Mouse (Mus musculus) CD4-positive, CD25-positive, alpha-beta regulatory T cell, adult 2 months (primary cell): ENCODE data around the gene Mchr1.

ENCODE experiments used
- DNase-seq: peaks from one replicate; pipeline ENCODE4 v3.0.0-alpha.2; 2012; ENCODE audit warnings: low read depth, low spot score

The Mchr1 gene

DNA sequence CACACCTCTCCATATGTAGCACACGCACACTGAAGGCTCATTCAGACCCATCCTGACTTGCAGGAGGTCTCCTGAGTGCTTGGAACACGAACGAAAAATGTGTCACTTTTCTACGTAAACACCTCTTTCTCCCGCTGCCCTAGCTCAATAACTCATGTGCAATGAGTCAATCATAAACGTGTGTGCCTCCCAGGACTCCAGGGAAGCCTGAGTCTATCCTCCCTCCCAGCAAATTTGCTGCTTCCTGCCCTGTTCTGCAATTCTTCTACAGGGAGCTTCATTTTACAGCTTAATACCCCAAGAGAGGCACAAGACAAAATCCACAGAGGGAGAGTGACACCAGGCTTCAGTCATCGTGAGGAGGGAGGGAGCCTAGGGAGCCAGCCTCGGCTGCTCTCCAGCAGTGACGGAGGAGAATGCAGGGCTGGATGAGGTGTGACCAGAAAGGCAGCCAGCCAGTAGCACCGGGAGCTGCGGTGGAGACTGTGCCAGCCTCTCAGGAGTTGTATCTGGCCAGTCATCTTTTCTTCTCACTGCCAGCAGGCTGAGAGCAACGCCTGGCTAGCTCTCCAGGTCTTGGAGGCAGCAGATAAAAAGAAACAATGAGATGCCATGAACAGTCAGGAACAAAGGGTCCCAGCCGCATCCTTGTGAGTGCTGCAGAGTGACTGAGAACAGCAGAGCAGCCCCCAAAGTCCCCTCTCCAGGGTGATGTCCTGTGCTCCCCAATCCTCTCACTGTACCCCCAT lies 37.2 kb downstream of the Mchr1 start:
- DNase-seq, result no peak

DNA sequence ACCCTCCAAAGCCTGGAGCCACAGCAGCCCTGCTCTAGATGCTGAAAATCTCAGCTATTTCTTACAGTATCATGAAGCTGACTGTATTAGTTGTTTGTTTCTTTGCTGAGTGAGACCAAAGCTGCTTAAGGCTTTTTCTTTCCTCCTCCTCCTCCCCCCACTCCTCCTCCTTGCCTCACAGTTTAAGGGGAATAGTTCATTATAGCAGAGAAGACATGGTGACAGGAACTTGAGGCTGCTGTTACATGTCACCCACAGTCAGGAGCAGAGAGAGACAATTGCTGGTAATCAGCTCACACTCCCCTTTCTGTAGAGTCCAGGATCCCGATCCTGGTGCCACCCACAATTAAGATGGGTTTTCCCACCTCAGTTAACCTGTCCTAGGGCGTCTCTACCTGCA lies 38.1 kb downstream of the Mchr1 start:
- DNase-seq, result no peak

DNA sequence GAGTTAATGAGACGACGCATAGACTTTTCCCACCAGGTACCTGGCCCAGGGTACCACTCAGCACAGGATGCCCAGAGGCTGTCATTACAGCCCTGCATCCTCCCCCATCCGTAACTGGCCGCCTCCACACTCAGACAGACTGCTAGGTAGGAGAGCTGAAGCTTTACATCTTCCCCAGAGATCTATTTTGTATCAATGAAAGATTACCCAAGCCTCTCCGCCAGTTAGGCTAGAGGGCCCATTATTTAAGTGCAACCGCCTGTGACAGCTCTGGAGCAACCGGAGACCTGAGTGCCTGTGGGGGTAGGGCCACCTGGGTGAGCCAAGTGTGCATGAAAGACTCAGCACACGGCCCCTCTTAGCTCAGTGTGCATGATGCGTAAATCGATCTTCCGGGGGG lies 42.6 kb downstream of the Mchr1 start:
- no peak for DNase-seq

DNA sequence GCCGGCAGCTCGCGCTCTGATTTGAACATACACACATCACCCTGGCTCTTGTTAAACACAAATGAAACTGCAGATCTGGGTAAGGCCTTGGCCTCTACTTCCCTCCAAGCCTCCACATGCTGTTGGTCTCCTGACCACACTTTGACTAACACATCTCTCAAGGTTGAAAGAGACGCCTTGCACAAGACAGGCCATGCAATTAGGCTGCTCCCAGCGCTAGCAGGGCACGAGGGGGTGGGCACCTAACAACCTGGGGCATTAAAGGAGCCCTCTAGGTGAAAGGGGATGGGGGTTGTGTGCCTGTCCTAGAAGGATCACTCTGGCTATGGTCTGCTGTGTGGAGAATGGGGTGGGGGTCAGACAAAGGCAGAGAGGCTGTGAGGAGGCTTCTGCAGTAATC lies 43.4 kb downstream of the Mchr1 start:
- DNase-seq, result no peak

DNA sequence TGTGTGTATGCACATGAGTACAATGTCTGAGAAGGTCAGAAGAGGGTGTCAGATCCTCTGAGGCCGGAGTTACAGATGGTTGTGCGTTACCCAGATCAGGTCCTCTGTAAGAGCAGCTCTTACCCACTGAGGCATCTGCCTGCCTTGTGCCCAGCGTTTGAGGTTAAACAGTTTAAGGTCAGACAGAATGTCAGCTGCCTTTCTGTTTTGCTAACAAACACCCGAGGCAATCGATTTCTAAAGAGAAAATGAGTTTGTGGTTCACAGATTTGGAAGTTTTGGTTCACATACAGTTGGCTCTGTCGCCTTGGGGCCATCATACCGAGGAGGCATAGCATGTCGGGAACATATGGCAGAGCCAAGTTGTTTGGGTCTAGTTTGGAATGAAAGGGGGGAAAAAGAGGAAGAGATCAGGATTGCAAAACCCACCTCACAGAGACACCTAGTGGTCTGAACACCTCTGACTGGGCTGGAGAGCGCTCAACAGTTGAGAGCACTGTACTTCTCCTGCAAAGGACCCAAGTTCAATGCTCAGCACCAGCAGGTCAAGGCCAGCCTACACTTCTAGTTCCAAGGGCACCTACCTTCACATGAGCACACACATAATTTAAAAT lies 48.9 kb downstream of the Mchr1 start:
- no peak for DNase-seq
